Mouse (Mus musculus): ENCODE results near the gene Slco2a1. TPM values are rescaled to one million over a fixed set of nuclear protein-coding genes. Genes with fewer than 3 reads are reported as not detected.

The Slco2a1 gene
- 7.4 and 8.7 TPM in 2 replicates for polyA plus RNA-seq (2012; rRNA removed)

GRCm38 (mm10) chr9:102988462-102988861 lies at the start of gene Slco2a1:
TSS of gene Slco2a1 (plus strand) at chr9:102988712.

GRCm38 (mm10) chr9:103111621-103112470 lies 123.3 kb downstream of the Slco2a1 start, which contains the start of gene Rab6b:
TSS of gene Rab6b (plus strand) at chr9:103111787.

Other genes with a start within 250 kb of the Slco2a1 start
- gene Ryk, start 153.8 kb upstream of the Slco2a1 start, polyA plus RNA-seq (2012; rRNA removed), result 12.7 and 12.8 TPM in 2 replicates
- 0.14 and 0.19 TPM in 2 replicates for gene Rab6b, start 123.1 kb downstream of the Slco2a1 start, polyA plus RNA-seq (2012; rRNA removed)
- 14.2 and 16.0 TPM in 2 replicates for gene Srprb, start 213.4 kb downstream of the Slco2a1 start, polyA plus RNA-seq (2012; rRNA removed)
- 0.88 and 1.8 TPM in 2 replicates for gene Gm20425, start 241.6 kb downstream of the Slco2a1 start, polyA plus RNA-seq (2012; rRNA removed)
- 19,741 and 21,416 TPM in 2 replicates for gene Trf, start 241.7 kb downstream of the Slco2a1 start, polyA plus RNA-seq (2012; rRNA removed)